Mouse (Mus musculus) heart, embryonic 16.5 days (tissue): ENCODE results near the gene Rgs11. TPM values are rescaled to one million over a fixed set of nuclear protein-coding genes. Genes with fewer than 3 reads are reported as not detected.

Experiments
- ATAC-seq: fragments of 200-750 bp; cut with Nextera tagmentation; replicated peaks from 2 replicates; pipeline ENCODE4 v1.8.0; 2017; ENCODE audit warnings: moderate number of reproducible peaks; ENCODE audit not compliant: insufficient read depth, low FRiP score; ENCODE audit errors: extremely low read depth
- H3K27ac ChIP-seq: fragments of 300-500 bp; sonication (generic); 2 replicates; pipeline ENCODE4 v1.5.1; 2014; ENCODE audit warnings: mild to moderate bottlenecking, low read length, control low read depth, moderate library complexity
- H3K27me3 ChIP-seq: fragments of 300-500 bp; sonication (generic); 2 replicates; pipeline ENCODE4 v1.6.1; 2014; ENCODE audit warnings: low read length, mixed read lengths; ENCODE audit not compliant: control insufficient read depth, insufficient read depth
- H3K36me3 ChIP-seq: fragments of 300-500 bp; sonication (generic); 2 replicates; pipeline ENCODE4 v1.6.1; 2014; ENCODE audit not compliant: control insufficient read depth, insufficient read depth
- H3K4me1 ChIP-seq: fragments of 300-500 bp; sonication (generic); 2 replicates; pipeline ENCODE4 v1.6.1; 2014; ENCODE audit warnings: low read length, mixed read lengths; ENCODE audit not compliant: control insufficient read depth, insufficient read depth
- H3K4me2 ChIP-seq: fragments of 300-500 bp; sonication (generic); 2 replicates; pipeline ENCODE4 v1.6.1; 2014; ENCODE audit warnings: low read depth, mild to moderate bottlenecking, control low read depth, low read length
- H3K4me3 ChIP-seq: fragments of 300-500 bp; sonication (generic); 2 replicates; pipeline ENCODE4 v1.5.1; 2014; ENCODE audit warnings: mild to moderate bottlenecking, control low read depth, low read length
- H3K9ac ChIP-seq: fragments of 300-500 bp; sonication (generic); 2 replicates; pipeline ENCODE4 v1.6.1; 2014; ENCODE audit warnings: low read length, control low read depth
- H3K9me3 ChIP-seq: fragments of 300-500 bp; sonication (generic); replicated peaks from 2 replicates; pipeline ENCODE4 v1.6.1; 2016; ENCODE audit warnings: low read length; ENCODE audit not compliant: control insufficient read depth
- WGBS: fragments of 180-500 bp; shearing (Covaris S2); extraction: QIAGEN DNeasy Blood & Tissue Kit; methylation state at CpG from one replicate; pipeline ENCODE4 v1.1.7; 2014; 5-methylcytosine and 5-hydroxymethylcytosine counted together
- polyA plus RNA-seq: library from polyadenylated mRNA; unstranded; fragments of >200 nt; fragmentation: Nextera tagmentation; extraction: Ambion mirVana; gene quantifications from 2 replicates; pipeline ENCODE4 v1.2.1, GENCODE M21; 2015

The Rgs11 gene
- polyA plus RNA-seq, 1 experiment from 2014 or later, result 6.1 TPM

DNA sequence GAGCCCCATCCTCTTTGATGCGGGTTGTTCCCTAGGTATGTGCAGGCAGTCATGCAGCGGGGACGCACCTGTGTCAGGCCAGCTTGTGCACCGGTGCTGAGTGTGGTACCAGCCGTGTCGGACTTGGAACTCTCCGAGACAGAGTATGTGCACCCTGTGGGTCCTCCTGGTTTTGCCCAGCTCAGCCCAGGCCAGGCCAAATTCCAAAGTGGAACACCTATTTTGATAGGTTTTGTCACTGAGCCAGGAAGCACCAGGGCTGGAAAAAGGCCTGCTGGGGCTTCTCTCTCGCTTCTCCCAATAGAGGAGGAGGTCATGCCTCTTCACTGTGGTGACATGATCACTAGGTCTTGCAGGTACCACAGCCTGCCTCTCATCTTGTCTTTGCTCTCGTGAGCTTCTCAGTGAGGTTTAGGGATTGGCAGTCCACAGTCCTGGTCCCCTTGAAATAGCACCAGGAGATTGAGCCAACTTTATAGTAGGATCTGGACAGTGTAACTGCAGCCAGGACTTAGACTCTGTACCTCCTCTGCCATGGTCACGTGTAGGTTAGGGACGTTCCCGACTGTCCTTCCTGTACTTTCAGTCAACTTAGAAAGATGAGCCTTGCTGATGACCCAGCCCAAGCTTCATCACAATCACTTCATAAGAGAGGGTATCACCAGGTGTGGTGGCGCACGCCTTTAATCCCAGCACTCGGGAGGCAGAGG, 10.1 kb upstream of the Rgs11 start:
- H3K36me3 ChIP-seq, result peaks cover 70% of the 10 kb centered on the region
- 94% methylated on average over 15 of the region's 15 CpGs for WGBS
- ATAC-seq, result no peak

DNA sequence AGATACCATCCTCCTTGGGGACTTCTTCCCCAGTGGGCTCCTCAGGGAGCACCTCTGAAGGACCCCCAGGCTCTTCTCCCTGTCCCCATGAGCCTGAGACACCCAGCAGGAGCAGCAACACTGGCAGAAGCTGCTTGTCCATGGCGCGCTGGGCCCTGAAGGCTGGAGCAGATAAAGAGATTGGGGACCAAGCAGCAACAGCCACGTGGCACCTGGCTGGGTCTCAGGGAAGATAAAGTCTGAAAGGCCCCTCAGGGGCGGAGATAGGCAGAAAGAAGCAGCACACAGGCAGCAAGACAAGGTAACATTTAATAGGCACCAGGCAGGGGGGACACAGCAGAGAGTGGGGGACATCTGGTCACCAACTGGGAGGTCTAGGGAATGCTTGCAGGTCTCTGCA, 3.9 kb upstream of the Rgs11 start, which contains the start of gene Pdia2:
Gene Pdia2 (minus strand): TSS at position 196 of the 400 bp plus-strand sequence.
- peaks cover 9% of the 10 kb centered on the region; the same call in 1 of the 2 replicates for H3K4me1 ChIP-seq
- H3K27ac ChIP-seq, result no peak within 1 kb of the TSS
- H3K36me3 ChIP-seq, result peaks cover 24% of the 10 kb centered on the region
- H3K4me3 ChIP-seq, result no peak within 1 kb of the TSS
- no peak within 1 kb of the TSS for H3K9ac ChIP-seq
- 58% methylated on average over 4 of the region's 4 CpGs for WGBS
- peaks cover 34% of the 10 kb centered on the region for H3K27me3 ChIP-seq
- no peaks in the 10 kb centered on the region for H3K9me3 ChIP-seq
- ATAC-seq, result no peak
- no peak within 1 kb of the TSS for H3K4me2 ChIP-seq

More for the DNA sequence above, 10.1 kb upstream of the Rgs11 start:
- Histone ChIP-seq H3K9ac (no peak overlapping the region), H3K27me3 (no peaks in the 10 kb centered on the region), H3K9me3 (no peaks in the 10 kb centered on the region), H3K4me2 (no peak overlapping the region), H3K4me1 (no peaks in the 10 kb centered on the region), H3K27ac (no peak overlapping the region), H3K4me3 (no peak overlapping the region)

DNA sequence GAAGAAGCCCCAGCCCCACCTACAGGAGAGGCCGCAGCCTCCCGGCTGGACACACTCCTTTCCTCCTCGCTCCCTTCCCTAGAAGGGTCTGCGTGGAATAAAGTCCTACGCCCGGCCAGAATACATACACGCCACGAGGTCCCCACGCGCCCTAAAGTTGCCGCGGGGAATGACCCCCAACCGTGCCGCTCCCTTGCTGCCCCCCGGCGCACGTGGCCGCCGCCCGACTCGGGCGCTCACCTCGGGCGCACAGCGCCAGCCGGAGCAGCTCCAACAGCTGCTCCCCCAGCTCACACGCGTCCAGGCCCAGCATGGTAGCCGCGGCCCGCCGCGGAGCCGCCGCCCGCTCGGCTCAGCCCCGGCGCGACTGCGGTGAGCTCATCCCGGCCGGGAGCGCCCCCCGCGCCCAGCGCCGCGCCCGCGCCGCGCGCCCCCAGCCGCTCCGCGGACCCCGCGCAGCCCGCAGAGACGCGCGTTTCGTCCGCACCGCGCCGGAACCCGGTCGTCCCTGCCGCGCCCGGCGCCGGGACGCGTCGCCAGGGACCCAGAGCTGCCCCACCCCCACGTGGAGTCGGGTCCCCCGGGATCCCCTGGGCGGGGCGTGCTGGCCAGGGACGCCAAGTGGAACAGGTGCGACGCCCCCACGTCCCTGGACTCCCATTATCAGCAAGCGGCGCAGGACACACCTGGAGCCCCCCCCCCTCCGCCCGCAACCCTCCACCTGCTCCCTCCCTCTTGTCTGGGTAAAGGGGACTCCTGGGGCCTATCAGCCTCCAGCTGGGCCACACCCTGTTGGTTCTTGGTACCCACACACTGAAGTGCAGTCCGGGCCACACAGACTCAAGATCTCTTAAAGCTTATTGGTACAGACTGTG, 1.7 kb upstream of the Rgs11 start:
- Histone ChIP-seq H3K27me3 (peaks cover 42% of the 10 kb centered on the region), H3K4me2 (peak overlapping the region; percentile 99), H3K27ac (no peak overlapping the region), H3K4me1 (peaks cover 9% of the 10 kb centered on the region; the same call in 1 of the 2 replicates), H3K9ac (peak overlapping the region; percentile 71), H3K9me3 (no peaks in the 10 kb centered on the region), H3K36me3 (peaks cover 10% of the 10 kb centered on the region), H3K4me3 (peak overlapping the region; percentile 64)
- under 1% methylated on average over 89 of the region's 92 CpGs for WGBS
- ATAC-seq, result peak; percentile 40; the same call in 1 of the 2 replicates

DNA sequence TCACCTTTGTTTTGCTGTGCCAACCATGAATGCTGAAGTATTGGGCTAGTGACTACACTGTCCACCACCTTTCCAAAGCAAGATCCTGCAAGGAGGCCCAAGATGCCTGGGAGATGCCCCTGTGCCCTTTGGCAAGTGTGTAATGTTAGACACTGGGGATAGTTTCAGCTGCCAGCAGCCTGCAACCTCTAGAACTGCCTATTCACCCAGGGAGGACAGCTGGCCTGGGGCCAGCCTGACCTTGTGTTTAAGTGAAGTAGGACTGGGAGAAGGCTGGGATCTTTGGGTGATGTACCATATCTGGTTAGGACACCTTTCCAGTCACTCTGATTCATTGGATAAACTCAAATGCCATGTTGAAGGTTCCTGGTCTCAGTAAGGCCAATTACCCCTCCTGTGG, 753 bp upstream of the Rgs11 start:
- H3K4me3 ChIP-seq, result no peak overlapping the region
- peaks cover 42% of the 10 kb centered on the region for H3K27me3 ChIP-seq

DNA sequence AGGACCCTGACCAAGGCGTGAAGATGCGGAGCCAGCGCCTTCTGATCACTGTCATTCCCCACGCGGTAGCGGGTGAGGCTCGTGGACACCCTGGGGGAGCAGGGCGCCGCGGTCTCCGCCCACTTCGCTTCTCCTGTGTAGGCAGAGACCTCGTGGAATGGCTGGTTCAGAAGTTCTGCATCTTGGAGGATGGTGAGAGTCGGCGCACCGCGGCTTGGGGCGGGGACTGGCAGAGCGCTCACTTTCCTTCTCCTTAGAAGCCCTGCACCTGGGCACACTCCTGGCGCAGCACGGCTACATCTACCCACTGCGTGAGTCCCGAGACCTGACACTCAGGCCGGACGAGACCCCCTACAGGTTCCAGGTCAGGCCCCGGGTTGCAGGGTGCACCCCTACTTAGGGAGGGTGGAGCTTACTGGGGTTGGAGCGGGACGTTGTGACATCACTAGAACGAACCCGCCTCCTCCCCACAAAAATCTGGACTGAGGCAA, 615 bp downstream of the Rgs11 start:
- peak overlapping the region; percentile 96 for H3K4me2 ChIP-seq

More for the DNA sequence above, 753 bp upstream of the Rgs11 start:
- H3K4me2 ChIP-seq, result no peak overlapping the region
- H3K27ac ChIP-seq, result no peak overlapping the region
- peaks cover 9% of the 10 kb centered on the region; the same call in 1 of the 2 replicates for H3K4me1 ChIP-seq
- peaks cover 4% of the 10 kb centered on the region; the same call in 1 of the 2 replicates for H3K36me3 ChIP-seq
- no peaks in the 10 kb centered on the region for H3K9me3 ChIP-seq
- H3K9ac ChIP-seq, result no peak overlapping the region
- no peak for ATAC-seq

DNA sequence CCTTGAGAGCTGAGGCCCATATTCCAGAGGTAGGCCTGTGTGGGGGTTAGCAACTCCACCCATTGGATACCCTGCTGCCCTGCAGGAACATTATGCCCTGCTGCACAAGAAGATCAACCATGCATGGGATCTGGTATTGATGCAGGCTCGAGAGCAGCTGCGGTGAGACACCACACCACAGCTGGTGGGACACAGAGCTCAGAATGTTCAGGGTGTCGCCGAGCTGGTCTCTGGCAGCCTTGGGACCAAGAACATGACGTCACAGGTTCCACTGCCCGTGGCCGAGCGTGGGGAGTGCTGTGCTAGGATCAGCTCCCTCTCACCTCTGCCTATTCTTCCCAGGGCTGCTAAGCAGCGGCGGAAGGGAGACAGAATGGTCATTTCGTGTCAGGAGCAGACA, 2.0 kb downstream of the Rgs11 start:
- no peak overlapping the region for H3K9ac ChIP-seq
- H3K4me1 ChIP-seq, result peaks cover 9% of the 10 kb centered on the region; the same call in 1 of the 2 replicates
- ATAC-seq, result no peak
- H3K4me2 ChIP-seq, result no peak overlapping the region
- 37% methylated on average over 11 of the region's 11 CpGs for WGBS
- H3K27me3 ChIP-seq, result peaks cover 36% of the 10 kb centered on the region
- no peaks in the 10 kb centered on the region for H3K9me3 ChIP-seq
- H3K36me3 ChIP-seq, result no peaks in the 10 kb centered on the region
- H3K27ac ChIP-seq, result no peak overlapping the region
- H3K4me3 ChIP-seq, result no peak overlapping the region

More for the DNA sequence above, 615 bp downstream of the Rgs11 start:
- ATAC-seq, result peak; percentile 15; the same call in 1 of the 2 replicates
- Histone ChIP-seq H3K9me3 (no peaks in the 10 kb centered on the region), H3K36me3 (no peaks in the 10 kb centered on the region), H3K27me3 (peaks cover 42% of the 10 kb centered on the region), H3K4me1 (peaks cover 9% of the 10 kb centered on the region; the same call in 1 of the 2 replicates), H3K27ac (no peak overlapping the region), H3K9ac (peak overlapping the region; percentile 57), H3K4me3 (peak overlapping the region; percentile 62)
- WGBS, result 2% methylated on average over 30 of the region's 30 CpGs

DNA sequence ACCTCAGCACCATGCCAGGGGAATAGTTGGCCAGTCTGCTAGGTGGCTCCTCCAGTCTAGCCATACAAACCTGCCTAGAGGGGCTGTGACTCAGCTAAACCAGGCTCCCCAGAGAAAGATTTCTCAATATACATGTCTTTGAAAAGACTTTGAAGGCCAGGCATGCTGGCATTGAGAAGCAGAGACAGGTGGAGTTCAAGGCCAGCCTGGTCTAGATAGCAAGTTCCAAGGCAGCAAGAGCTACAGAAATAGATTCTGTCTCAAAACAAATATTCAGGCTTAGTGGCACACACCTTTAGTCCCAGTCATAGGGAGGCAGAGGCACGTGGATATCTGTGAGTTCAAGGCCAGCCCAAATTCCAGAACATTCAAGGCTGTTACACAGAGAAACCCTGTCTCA, 3.6 kb downstream of the Rgs11 start:
- H3K9ac ChIP-seq, result no peak overlapping the region
- H3K4me2 ChIP-seq, result no peak overlapping the region
- H3K4me3 ChIP-seq, result no peak overlapping the region
- H3K27me3 ChIP-seq, result peaks cover 24% of the 10 kb centered on the region
- WGBS, result 56% methylated on average over 1 of the region's 1 CpGs
- H3K9me3 ChIP-seq, result no peaks in the 10 kb centered on the region
- H3K4me1 ChIP-seq, result peaks cover 4% of the 10 kb centered on the region; the same call in 1 of the 2 replicates
- no peak for ATAC-seq
- no peak overlapping the region for H3K27ac ChIP-seq
- no peaks in the 10 kb centered on the region for H3K36me3 ChIP-seq

DNA sequence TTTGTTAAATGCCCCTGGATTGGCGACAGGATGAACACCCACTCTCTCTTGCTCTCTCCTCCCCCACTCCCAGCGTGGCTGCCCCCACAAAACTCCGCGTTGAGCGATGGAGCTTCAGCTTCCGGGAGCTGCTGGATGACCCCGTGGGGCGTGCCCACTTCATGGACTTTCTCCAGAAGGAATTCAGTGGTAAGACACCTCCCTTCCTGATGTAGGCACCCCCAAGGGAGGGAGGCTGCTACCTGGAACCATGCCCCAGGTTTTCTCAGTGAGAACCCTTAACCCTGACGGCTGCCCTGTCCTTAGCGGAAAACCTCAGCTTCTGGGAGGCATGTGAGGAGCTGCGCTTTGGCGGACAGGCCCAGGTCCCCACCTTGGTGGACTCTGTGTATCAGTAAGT, 4.9 kb downstream of the Rgs11 start, which contains the start of gene Arhgdig:
Gene Arhgdig (minus strand): TSS at position 101 of the 400 bp plus-strand sequence.
- Histone ChIP-seq H3K4me3 (no peak within 1 kb of the TSS), H3K27me3 (peaks cover 12% of the 10 kb centered on the region), H3K27ac (no peak within 1 kb of the TSS), H3K4me2 (no peak within 1 kb of the TSS), H3K9me3 (no peaks in the 10 kb centered on the region), H3K4me1 (peaks cover 3% of the 10 kb centered on the region; the same call in 1 of the 2 replicates), H3K36me3 (no peaks in the 10 kb centered on the region), H3K9ac (no peak within 1 kb of the TSS)
- WGBS, result 85% methylated on average over 12 of the region's 12 CpGs
- ATAC-seq, result no peak
